Mouse (Mus musculus) kidney, embryonic 14.5 days (tissue): ENCODE results near the gene Lcn2. TPM values are rescaled to one million over a fixed set of nuclear protein-coding genes. Genes with fewer than 3 reads are reported as not detected.
"Not testable (repeated sequence)": the region's sequence is repeated elsewhere in the genome, so short reads cannot be mapped to it uniquely, and the experiment has no call there.

Experiments used
- ATAC-seq: fragments of 200-750 bp; cut with Nextera tagmentation; 2 replicates; pipeline ENCODE4 v1.8.0; 2017; ENCODE audit warnings: moderate number of reproducible peaks, mild to moderate bottlenecking, moderate TSS enrichment, moderate library complexity; ENCODE audit not compliant: low FRiP score, low TSS enrichment
- H3K27ac ChIP-seq: fragments of 300-500 bp; sonication (generic); 2 replicates; pipeline ENCODE4 v1.5.1; 2014; ENCODE audit warnings: low read depth, mild to moderate bottlenecking, low read length, moderate library complexity, mixed read lengths
- H3K27me3 ChIP-seq: fragments of 300-500 bp; sonication (generic); 2 replicates; pipeline ENCODE4 v1.6.1; 2014; ENCODE audit warnings: mild to moderate bottlenecking, low read length; ENCODE audit not compliant: control insufficient read depth, insufficient read depth
- H3K36me3 ChIP-seq: fragments of 300-500 bp; sonication (generic); 2 replicates; pipeline ENCODE4 v1.6.1; 2014; ENCODE audit warnings: low read length, mixed read lengths; ENCODE audit not compliant: control insufficient read depth, insufficient read depth
- H3K4me1 ChIP-seq: fragments of 300-500 bp; sonication (generic); 2 replicates; pipeline ENCODE4 v1.6.1; 2014; ENCODE audit warnings: low read length, mixed read lengths; ENCODE audit not compliant: control insufficient read depth, insufficient read depth
- H3K4me2 ChIP-seq: fragments of 300-500 bp; sonication (generic); replicated peaks from 2 replicates; pipeline ENCODE4 v1.6.1; 2014; ENCODE audit warnings: low read depth, mild to moderate bottlenecking, low read length
- H3K4me3 ChIP-seq: fragments of 300-500 bp; sonication (generic); 2 replicates; pipeline ENCODE4 v1.5.1; 2014; ENCODE audit warnings: mild to moderate bottlenecking, low read length
- H3K9ac ChIP-seq: fragments of 300-500 bp; sonication (generic); 2 replicates; pipeline ENCODE4 v1.6.1; 2014; ENCODE audit warnings: low read depth, mild to moderate bottlenecking, low read length, moderate library complexity
- H3K9me3 ChIP-seq: fragments of 300-500 bp; sonication (generic); 2 replicates; pipeline ENCODE4 v1.6.1; 2016; ENCODE audit warnings: low read length; ENCODE audit not compliant: control insufficient read depth
- whole genome bisulfite sequencing: fragments of 180-500 bp; shearing (Covaris S2); extraction: QIAGEN DNeasy Blood & Tissue Kit; methylation state at CpG from one replicate; pipeline ENCODE4 v1.1.7; 2014; 5-methylcytosine and 5-hydroxymethylcytosine counted together
- polyA plus RNA-seq: library from polyadenylated mRNA; unstranded; fragments of >200 nt; fragmentation: Nextera tagmentation; extraction: Ambion mirVana; gene quantifications from 2 replicates; pipeline ENCODE4 v1.2.1, GENCODE M21; 2014

Gene Lcn2
- polyA plus RNA-seq, 1 experiment from 2014 or later, result 1.6 TPM

- peaks cover 26% of the 10 kb centered on the region for H3K36me3 ChIP-seq
- peak overlapping the region; percentile 95 for H3K27ac ChIP-seq
- H3K27me3 ChIP-seq, result no peaks in the 10 kb centered on the region
- peak overlapping the region; percentile 81 for H3K4me2 ChIP-seq
- ATAC-seq, result peak; percentile 79
- H3K4me3 ChIP-seq, result peak overlapping the region; percentile 83
- peak overlapping the region; percentile 82 for H3K9ac ChIP-seq
- H3K9me3 ChIP-seq, result no peaks in the 10 kb centered on the region
- peaks cover 18% of the 10 kb centered on the region; the same call in 1 of the 2 replicates for H3K4me1 ChIP-seq
- WGBS, result under 1% methylated on average over 50 of the region's 53 CpGs
These were observed 25.2 kb downstream of the Lcn2 start for GRCm38 (mm10) chr2:32362817-32363340.

- H3K4me2 ChIP-seq, result peak overlapping the region; percentile 81
- H3K9ac ChIP-seq, result peak overlapping the region; percentile 82
- ATAC-seq, H3K27me3 ChIP-seq, H3K9me3 ChIP-seq: not testable (repeated sequence)
- H3K4me3 ChIP-seq, result peak overlapping the region; percentile 83
- peak overlapping the region; percentile 95; the same call in 1 of the 2 replicates for H3K27ac ChIP-seq
- peaks cover 20% of the 10 kb centered on the region for H3K36me3 ChIP-seq
- 40% methylated on average over 5 of the region's 5 CpGs for WGBS
- peaks cover 18% of the 10 kb centered on the region; the same call in 1 of the 2 replicates for H3K4me1 ChIP-seq
These were observed 25.8 kb downstream of the Lcn2 start for GRCm38 (mm10) chr2:32362274-32362673.

GRCm38 (mm10) chr2:32361437-32361836, 26.6 kb downstream of the Lcn2 start:
- peak; percentile 48 for ATAC-seq
- Histone ChIP-seq H3K36me3 (peaks cover 13% of the 10 kb centered on the region), H3K9ac (peak overlapping the region; percentile 47), H3K27ac (no peak overlapping the region), H3K4me3 (peak overlapping the region; percentile 37), H3K4me1 (peaks cover 18% of the 10 kb centered on the region; the same call in 1 of the 2 replicates), H3K4me2 (peak overlapping the region; percentile 74), H3K27me3 (no peaks in the 10 kb centered on the region), H3K9me3 (no peaks in the 10 kb centered on the region)
- WGBS, result 2% methylated on average over 24 of the region's 24 CpGs

GRCm38 (mm10) chr2:32360741-32361140, 27.3 kb downstream of the Lcn2 start:
- peak overlapping the region; percentile 37 for H3K4me3 ChIP-seq
- ATAC-seq, result no peak
- no peaks in the 10 kb centered on the region for H3K9me3 ChIP-seq
- peak overlapping the region; percentile 47; the same call in 1 of the 2 replicates for H3K9ac ChIP-seq
- WGBS, result 10% methylated on average over 14 of the region's 14 CpGs
- no peaks in the 10 kb centered on the region for H3K27me3 ChIP-seq
- peaks cover 18% of the 10 kb centered on the region; the same call in 1 of the 2 replicates for H3K4me1 ChIP-seq
- H3K27ac ChIP-seq, result peak overlapping the region; percentile 6; the same call in 1 of the 2 replicates
- H3K36me3 ChIP-seq, result peaks cover 6% of the 10 kb centered on the region
- H3K4me2 ChIP-seq, result peak overlapping the region; percentile 74

DNA sequence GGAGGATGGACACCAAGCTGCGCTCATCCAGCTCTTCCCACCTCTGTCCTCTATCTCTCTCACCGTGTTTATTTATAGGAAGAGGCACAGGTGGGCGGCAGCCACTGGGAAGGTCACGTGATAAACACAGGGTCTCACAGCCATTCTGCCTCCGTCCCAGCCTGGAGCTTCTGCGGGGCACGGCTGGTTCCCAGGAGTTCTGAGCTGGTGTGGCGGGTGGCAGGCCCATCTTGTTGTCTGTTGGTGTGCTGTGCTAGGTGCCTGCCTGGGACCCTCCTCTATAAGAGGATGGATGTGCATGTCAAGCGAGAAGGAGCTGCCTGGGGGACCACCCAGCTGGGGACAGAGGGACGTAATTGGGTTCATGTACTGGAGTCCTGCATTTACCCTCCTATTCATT, 29.7 kb downstream of the Lcn2 start:
- no peaks in the 10 kb centered on the region for H3K27me3 ChIP-seq
- no peak for ATAC-seq
- no peak overlapping the region for H3K4me3 ChIP-seq
- peaks cover 11% of the 10 kb centered on the region; the same call in 1 of the 2 replicates for H3K4me1 ChIP-seq
- H3K36me3 ChIP-seq, result no peaks in the 10 kb centered on the region
- H3K9me3 ChIP-seq, result no peaks in the 10 kb centered on the region
- H3K27ac ChIP-seq, result no peak overlapping the region
- 68% methylated on average over 10 of the region's 10 CpGs for WGBS
- no peak overlapping the region for H3K9ac ChIP-seq
- H3K4me2 ChIP-seq, result no peak overlapping the region

GRCm38 (mm10) chr2:32357710-32358109, 30.3 kb downstream of the Lcn2 start:
- Histone ChIP-seq H3K4me3 (no peak overlapping the region), H3K27ac (no peak overlapping the region), H3K9ac (no peak overlapping the region), H3K4me2 (no peak overlapping the region), H3K4me1 (peaks cover 11% of the 10 kb centered on the region; the same call in 1 of the 2 replicates), H3K9me3 (no peaks in the 10 kb centered on the region), H3K36me3 (no peaks in the 10 kb centered on the region), H3K27me3 (no peaks in the 10 kb centered on the region)
- no peak for ATAC-seq
- WGBS, result 83% methylated on average over 3 of the region's 3 CpGs

- Histone ChIP-seq H3K4me1 (peaks cover 15% of the 10 kb centered on the region), H3K4me3 (no peak overlapping the region), H3K4me2 (no peak overlapping the region), H3K36me3 (no peaks in the 10 kb centered on the region), H3K27ac (no peak overlapping the region), H3K9ac (no peak overlapping the region), H3K27me3 (no peaks in the 10 kb centered on the region), H3K9me3 (no peaks in the 10 kb centered on the region)
- WGBS, result 69% methylated on average over 10 of the region's 10 CpGs
- no peak for ATAC-seq
These were observed 31.8 kb downstream of the Lcn2 start for GRCm38 (mm10) chr2:32356216-32356615.

DNA sequence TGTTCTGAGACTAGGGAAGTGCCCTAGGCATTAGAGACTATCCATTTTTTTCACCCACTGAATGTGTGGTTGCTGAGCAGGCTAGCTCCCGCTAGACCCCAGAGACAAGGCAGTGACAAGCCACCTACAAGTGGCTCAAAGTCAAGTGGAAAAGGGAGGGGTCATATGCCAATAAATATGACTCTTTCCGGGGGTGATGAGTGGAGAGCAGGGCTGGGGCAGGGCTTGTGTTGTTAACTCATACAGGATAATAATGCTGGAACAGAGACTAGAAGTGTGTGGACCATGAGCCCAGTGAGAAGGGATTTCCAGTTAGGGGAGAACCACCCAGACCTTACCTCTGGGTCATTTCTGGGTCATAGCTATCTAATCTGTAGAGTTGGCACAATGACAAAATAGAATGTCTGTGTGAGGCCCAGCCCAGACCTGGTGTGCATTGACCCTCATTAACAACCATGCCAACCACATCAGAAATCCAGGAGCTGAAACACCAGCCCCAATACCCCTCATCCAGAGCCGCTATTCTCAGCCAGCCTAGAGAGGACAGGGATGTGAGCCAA, 33.6 kb downstream of the Lcn2 start:
- ATAC-seq, result no peak
- Histone ChIP-seq H3K9ac (no peak overlapping the region), H3K9me3 (no peaks in the 10 kb centered on the region), H3K27ac (no peak overlapping the region), H3K27me3 (no peaks in the 10 kb centered on the region), H3K4me1 (peaks cover 13% of the 10 kb centered on the region), H3K4me2 (no peak overlapping the region), H3K4me3 (no peak overlapping the region), H3K36me3 (no peaks in the 10 kb centered on the region)
- WGBS, result 86% methylated on average over 3 of the region's 3 CpGs

DNA sequence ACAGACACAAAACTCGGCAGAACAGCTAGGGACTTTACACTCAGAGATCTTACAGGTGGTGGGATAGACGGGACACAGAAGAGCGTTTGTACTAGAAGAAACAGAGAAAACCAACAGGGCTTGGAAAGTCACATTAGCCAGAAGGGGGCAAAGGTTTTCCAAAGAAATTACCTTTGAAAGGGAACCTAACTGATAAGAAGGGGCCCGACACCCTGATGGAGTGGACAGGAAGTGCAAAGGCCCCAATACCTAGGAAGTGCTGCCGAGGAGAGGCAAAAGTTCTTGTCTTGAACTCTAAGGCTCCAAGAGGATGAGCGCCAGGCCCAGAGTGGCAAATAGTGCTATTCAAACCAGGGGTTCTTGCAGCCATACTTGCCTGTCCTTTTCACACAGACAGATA, 34.2 kb downstream of the Lcn2 start:
- no peak for ATAC-seq
- Histone ChIP-seq H3K9me3 (no peaks in the 10 kb centered on the region), H3K9ac (no peak overlapping the region; the same call in 1 of the 2 replicates), H3K27me3 (no peaks in the 10 kb centered on the region), H3K4me3 (no peak overlapping the region), H3K27ac (no peak overlapping the region), H3K4me1 (peaks cover 13% of the 10 kb centered on the region), H3K4me2 (no peak overlapping the region), H3K36me3 (no peaks in the 10 kb centered on the region)
- 69% methylated on average over 6 of the region's 6 CpGs for WGBS
